Mouse (Mus musculus): Measurements from ENCODE around the gene Plekha8.

DNA sequence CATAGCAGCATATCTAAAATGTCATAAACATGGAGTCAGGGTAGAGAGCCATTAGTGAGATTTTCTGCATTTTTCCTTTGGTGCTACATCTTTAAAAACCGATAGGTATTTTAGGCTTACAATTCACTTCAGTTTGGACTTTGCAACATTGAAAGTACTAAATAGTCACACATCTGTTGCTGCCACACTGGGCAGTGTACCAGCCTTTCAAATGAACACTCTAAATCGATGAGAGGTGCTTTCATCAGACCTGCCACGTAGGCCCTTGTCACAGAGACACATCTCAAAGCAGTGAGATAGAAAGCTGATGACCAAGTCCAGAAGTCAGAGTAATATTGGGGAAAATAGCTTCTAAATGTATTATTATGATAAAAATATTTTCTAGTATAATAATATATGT, 33.5 kb downstream of the Plekha8 start:
- no peak for TF ChIP-seq CTCF (IDR thresholded peaks at IDR 0.05; ENCODE audit: low read depth, low read length)
- TF ChIP-seq POLR2A (IDR thresholded peaks at IDR 0.05; ENCODE audit: extremely low read depth, insufficient read depth, low read length), result no peak
